Mouse (Mus musculus): Measurements from ENCODE around the gene Olfr1426. TPM values are rescaled to one million over a fixed set of nuclear protein-coding genes. Genes with fewer than 3 reads are reported as not detected.
A peak's percentile ranks its signal among the peaks of the same experiment; 100 is the strongest.
"Not testable (repeated sequence)": the region's sequence is repeated elsewhere in the genome, so short reads cannot be mapped to it uniquely, and the experiment has no call there.

The Olfr1426 gene
- not detected for total RNA-seq (2021)
- long read RNA-seq, experiment 1: 0 reads
- long read RNA-seq, experiment 2: 0 reads

DNA sequence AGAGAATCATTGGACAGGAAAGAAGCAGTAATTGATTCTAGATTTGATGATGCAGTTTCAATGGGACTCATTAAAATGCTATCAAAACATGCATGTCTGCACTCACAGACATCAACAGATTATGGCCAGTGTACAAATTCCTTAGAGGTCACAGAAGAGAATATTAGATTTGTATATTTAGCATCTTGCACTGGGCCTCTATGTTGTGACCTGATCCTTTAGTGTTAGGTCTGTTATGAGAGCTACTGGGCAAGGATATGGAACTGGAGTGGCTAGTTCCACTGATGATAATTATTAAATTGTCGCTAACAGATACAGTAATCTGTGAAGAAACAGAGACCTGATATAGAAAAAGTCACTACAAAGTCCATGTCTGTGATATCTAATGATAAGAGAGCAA lies at the start of gene Olfr1426:
Gene Olfr1426 (minus strand): TSS at position 101 of the 400 bp plus-strand sequence.
- DNase-seq: no peak

DNA sequence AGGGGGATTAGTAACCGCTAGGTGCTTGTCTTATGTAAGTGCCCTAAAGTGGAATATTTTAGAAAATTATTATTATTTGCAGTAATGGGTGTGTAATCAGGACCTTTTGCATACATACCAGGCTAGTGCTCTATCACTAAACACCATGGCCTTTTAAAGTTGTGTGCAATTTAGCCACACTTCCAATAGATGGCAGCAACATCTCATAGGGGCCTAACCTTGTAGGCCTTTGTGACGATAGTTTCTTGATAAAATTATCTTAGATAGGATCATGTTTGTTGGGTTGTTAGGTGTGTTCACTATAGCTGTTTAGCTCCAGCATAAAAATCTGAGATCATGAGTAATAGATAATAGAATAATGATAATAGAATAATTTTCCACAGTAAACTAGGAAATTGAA lies 42.5 kb upstream of the Olfr1426 start:
- DNase-seq: peak in 1 of 2 experiments; percentile 27

DNA sequence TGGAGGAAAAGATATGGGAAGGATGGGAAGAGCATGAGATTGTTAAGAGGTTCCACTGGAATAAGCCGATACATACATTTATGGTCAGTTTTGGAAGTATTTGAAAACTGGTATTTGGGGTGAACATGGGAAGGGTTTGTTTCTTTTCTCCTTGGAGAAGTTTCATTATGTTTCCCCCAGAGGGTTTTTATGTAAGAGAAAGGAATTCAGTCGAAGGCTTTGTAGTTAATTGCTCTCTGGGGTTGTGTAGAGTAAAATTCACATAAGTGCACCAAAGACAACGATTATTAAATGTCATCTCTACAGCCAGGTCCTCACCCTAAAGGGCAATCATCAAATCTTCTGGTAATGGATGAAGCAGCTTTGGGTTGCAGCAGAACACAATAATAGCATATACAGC lies 31.3 kb upstream of the Olfr1426 start, which contains the start of gene Olfr76:
Gene Olfr76 (minus strand): TSS at position 101 of the 400 bp plus-strand sequence.
- DNase-seq: no peak

DNA sequence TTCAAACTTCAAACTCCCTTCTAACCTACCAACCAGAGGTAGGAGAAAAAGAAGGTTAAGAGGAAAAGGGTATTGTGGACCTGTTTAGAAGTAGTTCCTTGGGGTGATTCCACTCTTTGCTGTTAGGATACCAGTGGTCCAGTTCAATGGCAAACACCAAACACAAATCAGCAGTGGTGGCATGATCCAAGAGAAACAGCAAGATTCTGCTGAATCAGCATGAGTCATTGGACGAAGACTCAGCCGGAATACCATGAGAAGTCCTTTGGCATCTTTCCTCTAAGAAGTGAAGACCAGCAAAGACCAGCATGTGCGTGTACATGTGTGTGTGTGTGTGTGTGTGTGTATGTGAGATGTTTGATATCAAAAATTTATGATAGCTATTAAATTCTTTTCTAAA lies 24.7 kb upstream of the Olfr1426 start:
- no peak for DNase-seq

GRCm38 (mm10) chr19:12115797-12116196 lies 24.0 kb upstream of the Olfr1426 start, which contains the start of gene Olfr1428:
TSS of gene Olfr1428 (minus strand) at chr19:12115897.
- no peak for DNase-seq

DNA sequence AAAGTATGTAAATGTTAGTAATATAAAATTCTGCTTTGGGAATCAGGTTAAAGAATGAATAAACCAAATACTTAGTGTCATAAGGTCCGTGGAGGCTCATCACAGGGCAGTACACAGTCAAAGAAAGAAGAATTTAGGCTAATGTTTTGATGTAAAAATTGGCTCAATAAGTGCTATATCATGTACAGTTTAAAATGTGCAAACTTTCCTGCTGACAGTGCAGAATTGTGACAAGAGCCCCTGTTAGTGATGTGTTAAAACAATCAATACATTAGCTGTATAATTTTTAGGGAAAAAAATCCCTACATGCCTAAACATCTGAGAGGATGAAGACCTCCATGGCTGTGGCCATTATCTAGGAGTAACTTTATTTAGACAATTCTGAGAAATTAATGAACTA lies 22.0 kb upstream of the Olfr1426 start:
- no peak for DNase-seq

- no peak for DNase-seq
These were observed 12.7 kb upstream of the Olfr1426 start for GRCm38 (mm10) chr19:12104541-12104940.

DNA sequence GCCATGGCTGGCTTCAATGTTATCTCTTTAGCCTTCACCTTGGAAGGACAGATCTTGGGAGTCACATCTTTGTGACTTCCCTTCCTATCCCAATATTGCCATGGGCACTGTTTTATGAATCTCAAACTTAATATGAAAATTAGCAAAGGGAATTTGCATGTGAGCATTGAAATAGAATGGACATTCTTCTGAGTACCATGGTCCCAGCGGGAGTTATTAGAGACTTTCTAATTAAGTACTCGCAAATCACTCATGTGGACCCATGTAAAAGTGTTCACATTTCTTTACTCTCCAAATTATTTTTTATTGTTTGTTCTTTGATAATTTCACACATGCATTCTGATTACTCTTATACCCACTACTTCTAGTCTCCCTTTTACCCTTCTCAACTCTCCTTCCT lies 11.4 kb upstream of the Olfr1426 start, which contains the start of gene Olfr1427:
Gene Olfr1427 (minus strand): TSS at position 101 of the 400 bp plus-strand sequence.
- DNase-seq: no peak

DNA sequence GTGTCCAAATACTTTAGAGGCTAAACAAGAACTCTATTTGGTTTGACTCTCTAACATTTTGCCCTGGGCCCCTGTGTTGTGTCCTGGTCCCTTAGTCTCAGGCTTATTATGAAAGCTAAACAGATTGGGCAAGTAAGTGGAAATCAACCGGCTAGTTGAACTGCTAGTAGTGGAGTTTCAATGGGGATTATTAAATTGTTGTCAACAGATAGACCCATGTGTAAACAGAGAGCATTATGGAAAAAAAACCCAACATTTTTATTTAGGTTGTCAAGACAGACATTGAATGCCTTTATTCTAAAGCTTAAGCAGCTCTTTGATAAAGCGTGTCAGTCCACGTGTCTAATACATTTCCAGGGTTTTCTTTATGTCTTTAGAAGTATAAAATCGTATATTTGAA lies 14.2 kb downstream of the Olfr1426 start, which contains the start of gene Olfr1425:
Gene Olfr1425 (minus strand): TSS at position 101 of the 400 bp plus-strand sequence.
- not testable (repeated sequence) for DNase-seq

- not testable (repeated sequence) for DNase-seq
These were observed 22.3 kb downstream of the Olfr1426 start for GRCm38 (mm10) chr19:12069546-12069945.

DNA sequence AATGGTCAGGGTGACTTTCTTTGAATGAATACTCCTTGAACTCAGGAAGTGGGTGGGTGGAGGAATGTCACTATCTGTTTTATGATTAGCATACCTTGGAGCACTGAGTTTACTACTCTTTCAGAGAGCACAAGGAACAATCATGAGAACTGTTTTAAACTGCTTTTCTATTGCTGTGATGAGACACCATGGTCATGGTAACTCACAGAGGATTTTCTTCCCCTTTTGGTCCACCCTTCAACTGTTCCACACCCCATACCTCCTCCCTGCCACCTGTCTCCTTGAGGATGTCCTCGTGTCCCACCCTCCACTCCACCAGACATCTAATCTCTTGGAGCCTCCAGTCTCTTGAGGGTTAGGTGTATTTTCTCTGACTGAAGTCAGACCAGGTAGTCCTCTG lies 24.0 kb downstream of the Olfr1426 start:
- DNase-seq: not testable (repeated sequence)

DNA sequence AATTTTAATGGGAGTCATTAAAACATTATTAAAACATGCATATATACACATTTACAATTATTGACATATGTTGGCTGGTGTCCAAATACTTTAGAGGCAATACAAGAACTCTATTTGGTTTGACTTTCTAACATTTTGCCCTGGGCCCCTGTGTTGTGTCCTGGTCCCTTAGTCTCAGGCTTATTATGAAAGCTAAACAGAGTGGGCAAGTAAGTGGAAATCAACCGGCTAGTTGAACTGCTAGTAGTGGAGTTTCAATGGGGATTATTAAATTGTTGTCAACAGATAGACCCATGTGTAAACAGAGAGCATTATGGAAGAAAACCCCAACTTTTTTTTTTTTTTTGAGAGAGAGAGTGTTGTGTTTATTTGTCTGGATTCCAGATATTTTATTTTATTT lies 29.2 kb downstream of the Olfr1426 start, which contains the start of gene Olfr1424:
Gene Olfr1424 (minus strand): TSS at position 101 of the 400 bp plus-strand sequence.
- not testable (repeated sequence) for DNase-seq

DNA sequence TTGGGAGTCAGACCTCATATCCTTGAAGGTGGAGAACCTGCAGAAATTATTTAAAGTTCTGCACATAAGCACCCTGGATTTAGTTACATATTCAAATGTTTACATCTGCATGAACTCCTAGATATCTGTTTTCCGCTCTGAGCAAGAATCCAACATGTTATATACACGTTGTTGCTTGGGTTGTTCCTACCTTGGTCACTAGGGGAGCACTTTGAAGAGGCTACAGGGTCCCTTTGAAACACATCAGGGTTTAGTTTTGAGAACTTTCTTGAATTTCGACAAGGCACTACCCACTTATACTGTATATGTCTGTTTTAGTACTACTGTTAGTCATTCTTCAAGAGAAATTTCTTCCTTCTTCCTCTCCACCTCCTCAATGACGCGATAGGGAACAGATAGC lies 48.6 kb downstream of the Olfr1426 start:
- DNase-seq: no peak

DNA sequence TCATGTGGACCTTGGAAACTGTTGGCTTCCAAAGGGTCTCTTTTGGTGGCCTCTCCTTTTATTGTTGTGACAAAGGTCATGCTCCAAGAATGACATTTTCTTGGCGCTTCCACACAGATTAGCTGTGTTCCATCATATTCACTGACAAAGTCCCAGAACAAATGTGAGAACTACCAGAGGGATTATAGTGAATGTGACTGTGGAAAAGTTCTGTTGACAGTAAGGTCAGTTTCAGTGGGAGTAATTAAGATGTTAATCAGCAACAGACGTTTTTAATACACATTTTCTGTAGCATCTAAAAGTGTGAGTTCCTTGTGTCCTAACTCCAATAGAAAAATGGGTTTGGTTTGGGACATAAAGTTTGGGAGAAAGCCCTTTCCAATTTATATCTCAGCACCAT lies 50.6 kb downstream of the Olfr1426 start, which contains the start of gene Olfr1423:
Gene Olfr1423 (minus strand): TSS at position 101 of the 400 bp plus-strand sequence.
- DNase-seq: no peak

GRCm38 (mm10) chr19:12037727-12038126 lies 54.1 kb downstream of the Olfr1426 start:
- DNase-seq: no peak

Other genes starting within 250 kb of the Olfr1426 start
- gene Olfr1418, start 230.9 kb downstream of the Olfr1426 start, total RNA-seq (2021): not detected
- gene Olfr1419, start 216.9 kb downstream of the Olfr1426 start, total RNA-seq (2021): not detected
- not detected for gene Olfr1420, start 205.4 kb downstream of the Olfr1426 start, total RNA-seq (2021)
- gene Patl1, start 179.6 kb downstream of the Olfr1426 start, total RNA-seq (2021): 10 to 100 TPM; 25.0 to 28.2 TPM
- 100 to 1,000 TPM in 1 of 2 experiments, 10 to 100 TPM in 1; 81.5 to 117 TPM for gene Osbp, start 126.1 kb downstream of the Olfr1426 start, total RNA-seq (2021)
- gene Olfr1423, start 50.7 kb downstream of the Olfr1426 start, total RNA-seq (2021): not detected
- gene Olfr1424, start 29.3 kb downstream of the Olfr1426 start, total RNA-seq (2021): not detected
- not detected for gene Olfr1425, start 14.3 kb downstream of the Olfr1426 start, total RNA-seq (2021)
- gene Olfr1427, start 11.3 kb upstream of the Olfr1426 start, total RNA-seq (2021): not detected
- not detected for gene Olfr1428, start 23.9 kb upstream of the Olfr1426 start, total RNA-seq (2021)
- gene Olfr76, start 31.2 kb upstream of the Olfr1426 start, total RNA-seq (2021): not detected
- gene Olfr1555-ps1, start 78.1 kb upstream of the Olfr1426 start, total RNA-seq (2021): not detected
- gene Olfr1431, start 108.6 kb upstream of the Olfr1426 start, total RNA-seq (2021): not detected
- gene Olfr1432, start 140.6 kb upstream of the Olfr1426 start, total RNA-seq (2021): not detected
- not detected for gene Olfr262, start 149.6 kb upstream of the Olfr1426 start, total RNA-seq (2021)
- not detected for gene Olfr235, start 169.0 kb upstream of the Olfr1426 start, total RNA-seq (2021)
- gene Olfr1434, start 187.8 kb upstream of the Olfr1426 start, total RNA-seq (2021): not detected
- gene Olfr1436, start 207.1 kb upstream of the Olfr1426 start, total RNA-seq (2021): not detected
- gene Olfr1437, start 233.1 kb upstream of the Olfr1426 start, total RNA-seq (2021): not detected
- gene Olfr1438-ps1, start 243.9 kb upstream of the Olfr1426 start, total RNA-seq (2021): not detected